Mouse (Mus musculus) heart, embryonic 16.5 days (tissue): ENCODE results near the gene Dll3. TPM values are rescaled to one million over a fixed set of nuclear protein-coding genes. Genes with fewer than 3 reads are reported as not detected.
A peak's percentile ranks its signal among the peaks of the same experiment; 100 is the strongest.

ENCODE experiments used
- ATAC-seq: fragments of 200-750 bp; cut with Nextera tagmentation; replicated peaks from 2 replicates; pipeline ENCODE4 v1.8.0; 2017; ENCODE audit warnings: moderate number of reproducible peaks; ENCODE audit not compliant: insufficient read depth, low FRiP score; ENCODE audit errors: extremely low read depth
- H3K27ac ChIP-seq: fragments of 300-500 bp; sonication (generic); 2 replicates; pipeline ENCODE4 v1.5.1; 2014; ENCODE audit warnings: mild to moderate bottlenecking, low read length, control low read depth, moderate library complexity
- H3K27me3 ChIP-seq: fragments of 300-500 bp; sonication (generic); 2 replicates; pipeline ENCODE4 v1.6.1; 2014; ENCODE audit warnings: low read length, mixed read lengths; ENCODE audit not compliant: control insufficient read depth, insufficient read depth
- H3K36me3 ChIP-seq: fragments of 300-500 bp; sonication (generic); 2 replicates; pipeline ENCODE4 v1.6.1; 2014; ENCODE audit not compliant: control insufficient read depth, insufficient read depth
- H3K4me1 ChIP-seq: fragments of 300-500 bp; sonication (generic); 2 replicates; pipeline ENCODE4 v1.6.1; 2014; ENCODE audit warnings: low read length, mixed read lengths; ENCODE audit not compliant: control insufficient read depth, insufficient read depth
- H3K4me2 ChIP-seq: fragments of 300-500 bp; sonication (generic); 2 replicates; pipeline ENCODE4 v1.6.1; 2014; ENCODE audit warnings: low read depth, mild to moderate bottlenecking, control low read depth, low read length
- H3K4me3 ChIP-seq: fragments of 300-500 bp; sonication (generic); 2 replicates; pipeline ENCODE4 v1.5.1; 2014; ENCODE audit warnings: mild to moderate bottlenecking, control low read depth, low read length
- H3K9ac ChIP-seq: fragments of 300-500 bp; sonication (generic); 2 replicates; pipeline ENCODE4 v1.6.1; 2014; ENCODE audit warnings: low read length, control low read depth
- H3K9me3 ChIP-seq: fragments of 300-500 bp; sonication (generic); replicated peaks from 2 replicates; pipeline ENCODE4 v1.6.1; 2016; ENCODE audit warnings: low read length; ENCODE audit not compliant: control insufficient read depth
- WGBS: fragments of 180-500 bp; shearing (Covaris S2); extraction: QIAGEN DNeasy Blood & Tissue Kit; methylation state at CpG from one replicate; pipeline ENCODE4 v1.1.7; 2014; 5-methylcytosine and 5-hydroxymethylcytosine counted together
- polyA plus RNA-seq: library from polyadenylated mRNA; unstranded; fragments of >200 nt; fragmentation: Nextera tagmentation; extraction: Ambion mirVana; gene quantifications from 2 replicates; pipeline ENCODE4 v1.2.1, GENCODE M21; 2015

The Dll3 gene
- polyA plus RNA-seq, 1 experiment from 2014 or later: 0.17 TPM

- WGBS: 0% methylated on average over 77 of the region's 77 CpGs
These were observed 36.3 kb upstream of the Dll3 start, which contains the start of gene Supt5 for GRCm38 (mm10) chr7:28338108-28338998. Gene Supt5 (minus strand): TSS chr7:28338746.

GRCm38 (mm10) chr7:28335471-28335870, 33.4 kb upstream of the Dll3 start:
- WGBS: 83% methylated on average over 2 of the region's 2 CpGs
- Histone ChIP-seq H3K4me1 (peaks cover 14% of the 10 kb centered on the region), H3K4me3 (no peak overlapping the region), H3K36me3 (peaks cover 8% of the 10 kb centered on the region), H3K4me2 (no peak overlapping the region), H3K27me3 (no peaks in the 10 kb centered on the region), H3K9me3 (no peaks in the 10 kb centered on the region), H3K27ac (no peak overlapping the region), H3K9ac (no peak overlapping the region)
- ATAC-seq: no peak

More at GRCm38 (mm10) chr7:28338108-28338998, 36.3 kb upstream of the Dll3 start, which contains the start of gene Supt5:
- Histone ChIP-seq H3K4me3 (peak within 1 kb of the TSS; percentile 90), H3K27ac (peak within 1 kb of the TSS; percentile 95), H3K9me3 (no peaks in the 10 kb centered on the region), H3K4me1 (peaks cover 14% of the 10 kb centered on the region), H3K4me2 (peak within 1 kb of the TSS; percentile 76), H3K9ac (peak within 1 kb of the TSS; percentile 97), H3K36me3 (no peaks in the 10 kb centered on the region), H3K27me3 (no peaks in the 10 kb centered on the region)
- ATAC-seq: peak; percentile 98

GRCm38 (mm10) chr7:28334534-28334933, 32.5 kb upstream of the Dll3 start:
- WGBS: 82% methylated on average over 4 of the region's 4 CpGs
- no peak overlapping the region for H3K9ac ChIP-seq
- H3K4me2 ChIP-seq: no peak overlapping the region
- H3K27ac ChIP-seq: no peak overlapping the region
- H3K4me3 ChIP-seq: no peak overlapping the region
- no peaks in the 10 kb centered on the region for H3K27me3 ChIP-seq
- ATAC-seq: no peak
- peaks cover 12% of the 10 kb centered on the region for H3K36me3 ChIP-seq
- no peaks in the 10 kb centered on the region for H3K9me3 ChIP-seq
- H3K4me1 ChIP-seq: peaks cover 14% of the 10 kb centered on the region

- no peak overlapping the region for H3K9ac ChIP-seq
- no peaks in the 10 kb centered on the region for H3K4me1 ChIP-seq
- H3K27ac ChIP-seq: no peak overlapping the region
- H3K9me3 ChIP-seq: no peaks in the 10 kb centered on the region
- no peaks in the 10 kb centered on the region for H3K27me3 ChIP-seq
- no peak overlapping the region for H3K4me3 ChIP-seq
- H3K4me2 ChIP-seq: no peak overlapping the region
- ATAC-seq: no peak
- WGBS: 91% methylated on average over 2 of the region's 2 CpGs
- peaks cover 64% of the 10 kb centered on the region for H3K36me3 ChIP-seq
These were observed 26.2 kb upstream of the Dll3 start for GRCm38 (mm10) chr7:28328260-28328659.

- 78% methylated on average over 4 of the region's 4 CpGs for WGBS
These were observed 24.4 kb upstream of the Dll3 start for GRCm38 (mm10) chr7:28326457-28326856.

GRCm38 (mm10) chr7:28325293-28325692, 23.3 kb upstream of the Dll3 start:
- Histone ChIP-seq H3K4me3 (no peak overlapping the region), H3K27ac (no peak overlapping the region), H3K9ac (no peak overlapping the region), H3K36me3 (peaks cover 78% of the 10 kb centered on the region), H3K27me3 (no peaks in the 10 kb centered on the region), H3K9me3 (no peaks in the 10 kb centered on the region), H3K4me2 (no peak overlapping the region), H3K4me1 (no peaks in the 10 kb centered on the region)
- WGBS: 97% methylated on average over 8 of the region's 8 CpGs
- ATAC-seq: no peak

More at GRCm38 (mm10) chr7:28326457-28326856, 24.4 kb upstream of the Dll3 start:
- H3K9ac ChIP-seq: no peak overlapping the region
- H3K27ac ChIP-seq: no peak overlapping the region
- H3K4me1 ChIP-seq: no peaks in the 10 kb centered on the region
- H3K4me2 ChIP-seq: no peak overlapping the region
- peaks cover 80% of the 10 kb centered on the region for H3K36me3 ChIP-seq
- H3K27me3 ChIP-seq: no peaks in the 10 kb centered on the region
- H3K4me3 ChIP-seq: no peak overlapping the region
- ATAC-seq: no peak
- H3K9me3 ChIP-seq: no peaks in the 10 kb centered on the region

- Histone ChIP-seq H3K4me1 (no peaks in the 10 kb centered on the region), H3K9me3 (no peaks in the 10 kb centered on the region), H3K4me2 (no peak overlapping the region), H3K9ac (no peak overlapping the region), H3K27me3 (no peaks in the 10 kb centered on the region), H3K27ac (no peak overlapping the region), H3K4me3 (no peak overlapping the region), H3K36me3 (peaks cover 82% of the 10 kb centered on the region)
- WGBS: 90% methylated on average over 15 of the region's 15 CpGs
- no peak for ATAC-seq
These were observed 20.1 kb upstream of the Dll3 start for GRCm38 (mm10) chr7:28321974-28322720.

GRCm38 (mm10) chr7:28318714-28319113, 16.7 kb upstream of the Dll3 start:
- 86% methylated on average over 17 of the region's 17 CpGs for WGBS
- H3K4me3 ChIP-seq: no peak overlapping the region
- no peak overlapping the region for H3K9ac ChIP-seq
- no peaks in the 10 kb centered on the region for H3K4me1 ChIP-seq
- H3K9me3 ChIP-seq: no peaks in the 10 kb centered on the region
- no peak overlapping the region for H3K27ac ChIP-seq
- no peak overlapping the region for H3K4me2 ChIP-seq
- H3K27me3 ChIP-seq: no peaks in the 10 kb centered on the region
- ATAC-seq: no peak
- H3K36me3 ChIP-seq: peaks cover 81% of the 10 kb centered on the region

GRCm38 (mm10) chr7:28318036-28318435, 16.0 kb upstream of the Dll3 start:
- Histone ChIP-seq H3K4me2 (no peak overlapping the region), H3K4me3 (no peak overlapping the region), H3K9ac (no peak overlapping the region), H3K9me3 (no peaks in the 10 kb centered on the region), H3K27ac (no peak overlapping the region), H3K4me1 (no peaks in the 10 kb centered on the region), H3K27me3 (no peaks in the 10 kb centered on the region), H3K36me3 (peaks cover 75% of the 10 kb centered on the region)
- no peak for ATAC-seq
- 75% methylated on average over 3 of the region's 3 CpGs for WGBS
